Mouse (Mus musculus): Measurements from ENCODE around the gene Srrd.

- TF ChIP-seq POLR2A (IDR thresholded peaks at IDR 0.05; ENCODE audit: control insufficient read depth in 1 of 2, insufficient read depth in 1 of 2, low read depth in 1 of 2, low read length in 2 of 2, poor library complexity in 1 of 2) (no peak), EP300 (IDR thresholded peaks at IDR 0.05; ENCODE audit: low read depth in 1 of 2, low read length in 2 of 2) (no peak), NELFE (IDR thresholded peaks at IDR 0.05; ENCODE audit: low read depth, low read length) (no peak), TCF12 (IDR thresholded peaks at IDR 0.05; ENCODE audit: low read depth, low read length) (no peak), CTCF (IDR thresholded peaks at IDR 0.05 in 2 of 3, conservative IDR thresholded peaks at IDR 0.05 in 1 of 3; ENCODE audit: control insufficient read depth in 1 of 3, insufficient read depth in 1 of 3, low read depth in 2 of 3, low read length in 3 of 3, poor library complexity in 1 of 3, severe bottlenecking in 1 of 3) (no peak), TAL1 (IDR thresholded peaks at IDR 0.05; ENCODE audit: low read length) (no peak)
Measured at GRCm38 (mm10) chr5:112382641-112383330, 39.9 kb upstream of the Srrd start.

Measured in MEL (cell line).